Mouse (Mus musculus) hindlimb bud, embryonic 11.5 days (tissue): ENCODE data around the gene March5.
"Not testable (repeated sequence)": the region's sequence is repeated elsewhere in the genome, so short reads cannot be mapped to it uniquely, and the experiment has no call there.

Experiments used
- DNase-seq: peaks from one replicate; pipeline ENCODE4 v3.0.0-alpha.2; 2012; ENCODE audit warnings: low read depth, low spot score; ENCODE audit errors: extremely low spot score

The March5 gene

GRCm38 (mm10) chr19:37207303-37208175, at the start of gene March5:
March5 (plus strand) TSS chr19:37207543.
- no peak for DNase-seq

- DNase-seq, result no peak
Observed at GRCm38 (mm10) chr19:37172096-37172495, 35.2 kb upstream of the March5 start.

GRCm38 (mm10) chr19:37172566-37173130, 34.7 kb upstream of the March5 start:
- DNase-seq, result no peak

GRCm38 (mm10) chr19:37173331-37174115, 33.8 kb upstream of the March5 start:
- no peak for DNase-seq

GRCm38 (mm10) chr19:37174116-37174715, 33.1 kb upstream of the March5 start:
- no peak for DNase-seq

- no peak for DNase-seq
Observed at GRCm38 (mm10) chr19:37174716-37175435, 32.5 kb upstream of the March5 start.

GRCm38 (mm10) chr19:37175436-37175805, 31.9 kb upstream of the March5 start:
- no peak for DNase-seq

- no peak for DNase-seq
Observed at GRCm38 (mm10) chr19:37175919-37176318, 31.4 kb upstream of the March5 start.

GRCm38 (mm10) chr19:37176879-37177462, 30.4 kb upstream of the March5 start:
- no peak for DNase-seq

GRCm38 (mm10) chr19:37177819-37178708, 29.3 kb upstream of the March5 start:
- DNase-seq, result no peak

- no peak for DNase-seq
Observed at GRCm38 (mm10) chr19:37188366-37188948, 18.9 kb upstream of the March5 start.

- DNase-seq, result no peak
Observed at GRCm38 (mm10) chr19:37192475-37193058, 14.8 kb upstream of the March5 start.

- DNase-seq, result no peak
Observed at GRCm38 (mm10) chr19:37198165-37198880, 9.0 kb upstream of the March5 start.

- DNase-seq, result no peak
Observed at GRCm38 (mm10) chr19:37199889-37200288, 7.5 kb upstream of the March5 start.

- DNase-seq, result no peak
Observed at GRCm38 (mm10) chr19:37203371-37203770, 4.0 kb upstream of the March5 start.

GRCm38 (mm10) chr19:37205155-37205554, 2.2 kb upstream of the March5 start:
- DNase-seq, result not testable (repeated sequence)

- DNase-seq, result no peak
Observed at GRCm38 (mm10) chr19:37206641-37207302, 571 bp upstream of the March5 start.
